Mouse (Mus musculus) cerebellum, adult 2 months (tissue): ENCODE results near the gene Wdr11.

Experiments used
- CTCF ChIP-seq: fragments of 200-500 bp; IDR thresholded peaks from 2 replicates; pipeline ENCODE4 v1.5.1; 2011; ENCODE audit warnings: low read depth, mild to moderate bottlenecking, control low read depth, low read length, moderate library complexity, borderline replicate concordance; ENCODE audit not compliant: insufficient read depth
- POLR2A ChIP-seq: fragments of 200-500 bp; IDR thresholded peaks from 2 replicates; pipeline ENCODE4 v1.6.1; 2011; ENCODE audit warnings: low read length, control low read depth, borderline replicate concordance; ENCODE audit not compliant: insufficient read depth

DNA sequence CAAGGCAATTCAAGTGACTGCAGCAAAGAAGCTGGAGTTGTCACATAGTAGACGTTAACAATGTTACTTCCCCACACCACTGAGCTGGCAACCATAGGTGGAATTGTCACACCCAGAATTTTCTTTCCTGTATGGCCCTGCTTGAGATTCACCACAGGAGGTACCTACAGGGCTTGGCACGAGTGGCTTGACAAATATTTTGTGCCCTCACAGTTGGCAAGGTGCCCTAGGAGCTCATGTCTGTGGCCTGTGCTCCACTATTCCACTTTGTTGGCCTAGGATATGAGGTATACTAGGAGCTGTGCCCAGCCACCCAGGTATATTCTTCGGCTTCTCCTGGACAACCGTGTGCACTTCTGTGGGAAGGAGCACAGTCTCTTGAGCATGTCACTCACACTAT, 82.9 kb downstream of the Wdr11 start:
- no peak for TF ChIP-seq POLR2A
- TF ChIP-seq CTCF, result no peak
